Mouse (Mus musculus) spleen, postnatal 36 days (tissue): ENCODE results near the gene Htatip2.

Experiments used
- DNase-seq, 2 experiments: peaks; one replicate each; pipeline ENCODE4 v3.0.0; 2022; ENCODE audit warnings: low spot score in 2 of 2, mixed read lengths in 1 of 2

Htatip2 gene

DNA sequence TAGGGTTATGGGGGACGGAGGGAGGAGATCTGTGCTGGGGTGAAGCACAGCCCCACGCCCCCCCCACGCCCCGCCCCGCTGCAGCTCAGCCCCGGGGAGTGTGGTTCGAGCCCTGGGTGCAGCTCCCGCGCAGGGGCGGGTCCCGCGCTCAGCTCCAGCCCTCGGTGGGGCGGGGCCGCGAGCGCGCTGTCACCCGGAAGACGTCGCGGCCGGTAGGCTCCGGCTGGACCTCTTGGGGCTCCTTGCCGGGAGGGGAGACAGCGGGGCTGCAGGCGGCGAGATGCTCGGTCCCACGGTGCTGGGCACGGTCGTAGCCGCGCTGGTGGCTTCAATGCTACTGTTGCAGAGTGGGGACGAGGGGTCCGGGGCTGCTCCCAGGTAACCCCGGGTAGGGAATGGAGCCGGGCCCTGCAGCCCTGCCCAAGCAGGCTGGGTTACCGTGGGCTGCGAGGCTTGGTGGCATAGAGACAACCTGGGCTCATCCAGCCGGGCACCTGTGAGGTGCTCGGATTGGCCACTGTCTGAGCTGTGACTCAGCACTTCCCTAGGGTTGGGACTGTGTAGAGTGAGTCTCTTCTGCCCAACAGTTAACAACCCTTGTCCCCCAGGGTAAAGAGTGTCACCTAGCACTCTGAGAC, at the start of gene Htatip2:
Gene Htatip2, plus strand, starts transcription at position 182 of the 638 bp plus-strand sequence.
- DNase-seq, result peak; percentile 68 to 71

- DNase-seq, result no peak
These were observed 49.4 kb upstream of the Htatip2 start for GRCm38 (mm10) chr7:49709381-49710021.

DNA sequence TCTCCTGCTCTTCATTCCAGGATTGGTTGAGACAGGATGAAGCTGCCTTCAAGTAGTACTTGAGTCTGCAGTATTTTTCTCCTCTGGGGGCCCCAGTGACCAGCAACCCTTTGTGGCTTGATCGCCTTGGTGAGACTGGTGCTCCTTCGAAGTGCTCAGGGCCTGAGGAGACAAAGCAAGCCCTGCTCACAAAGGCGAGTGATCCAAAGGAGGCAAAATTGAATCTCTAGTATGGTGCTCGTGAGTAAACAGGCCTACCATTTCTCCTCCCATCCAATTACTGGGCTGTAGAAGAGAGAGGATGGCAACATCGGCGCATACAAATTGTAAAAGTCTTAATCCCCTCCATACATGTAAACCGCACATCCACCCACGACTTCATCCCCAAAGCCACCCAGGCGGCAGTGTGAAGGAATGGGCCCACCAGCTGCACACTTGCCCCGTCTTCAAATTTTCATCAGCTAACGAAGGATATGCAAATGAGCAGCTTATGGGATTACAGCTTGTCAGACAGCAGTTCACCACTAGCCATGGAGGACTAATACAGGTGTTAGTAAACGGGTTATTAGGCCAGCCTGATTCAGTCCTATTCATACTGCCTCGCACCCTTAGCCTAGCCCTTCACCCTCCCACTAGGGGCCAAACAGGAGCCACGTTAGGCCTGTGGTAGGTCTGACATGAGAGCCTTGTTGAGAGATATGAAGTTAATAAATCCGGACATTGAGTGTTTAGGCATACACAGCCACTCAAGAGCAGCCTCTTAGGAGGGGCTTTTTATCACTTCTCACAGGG, 40.8 kb upstream of the Htatip2 start:
- DNase-seq, result no peak

DNA sequence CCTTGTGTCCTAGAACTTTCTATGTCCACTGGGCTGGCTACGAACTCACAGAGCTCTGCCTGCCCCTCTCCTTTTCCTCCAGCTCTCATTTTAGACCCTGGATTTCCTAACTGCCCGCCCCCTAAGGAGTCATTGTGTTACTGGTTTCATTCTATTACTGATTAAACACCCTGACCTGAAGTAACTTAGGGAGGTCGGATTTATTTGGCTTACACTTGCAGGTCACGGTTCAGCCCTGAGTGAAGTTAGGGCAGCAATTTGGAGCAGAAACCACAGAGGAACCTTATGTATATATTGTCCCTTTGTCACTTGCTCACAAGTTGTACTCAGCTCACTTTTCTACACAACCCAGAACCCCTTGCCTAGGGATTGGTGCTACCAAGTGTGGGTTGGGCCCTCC, 24.6 kb upstream of the Htatip2 start:
- DNase-seq, result no peak

DNA sequence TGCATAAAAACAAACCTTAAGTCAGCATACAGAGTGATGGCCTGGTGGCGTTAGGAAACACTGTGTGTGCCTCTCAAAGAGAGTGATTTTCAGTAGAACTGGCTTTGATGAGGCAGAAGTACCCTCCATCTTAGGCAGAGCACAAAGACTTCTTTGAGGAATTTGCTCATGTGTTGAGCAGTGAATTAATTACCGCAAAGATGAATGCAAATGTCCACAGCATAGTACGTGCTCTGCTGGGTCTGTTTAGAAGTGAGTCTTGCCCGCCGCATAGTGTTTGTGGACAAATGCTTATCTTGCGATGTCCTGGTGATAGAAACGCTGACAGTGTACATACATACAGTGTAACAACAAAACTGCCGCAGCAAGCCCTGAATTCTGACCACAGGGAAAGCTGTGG, 19.5 kb upstream of the Htatip2 start:
- no peak for DNase-seq

- DNase-seq, result peak in 1 of 2 experiments; percentile 5
These were observed 17.4 kb upstream of the Htatip2 start for GRCm38 (mm10) chr7:49741474-49741873.

- DNase-seq, result no peak
These were observed 17.0 kb upstream of the Htatip2 start for GRCm38 (mm10) chr7:49741923-49742322.

GRCm38 (mm10) chr7:49751148-49751547, 7.8 kb upstream of the Htatip2 start:
- DNase-seq, result no peak

DNA sequence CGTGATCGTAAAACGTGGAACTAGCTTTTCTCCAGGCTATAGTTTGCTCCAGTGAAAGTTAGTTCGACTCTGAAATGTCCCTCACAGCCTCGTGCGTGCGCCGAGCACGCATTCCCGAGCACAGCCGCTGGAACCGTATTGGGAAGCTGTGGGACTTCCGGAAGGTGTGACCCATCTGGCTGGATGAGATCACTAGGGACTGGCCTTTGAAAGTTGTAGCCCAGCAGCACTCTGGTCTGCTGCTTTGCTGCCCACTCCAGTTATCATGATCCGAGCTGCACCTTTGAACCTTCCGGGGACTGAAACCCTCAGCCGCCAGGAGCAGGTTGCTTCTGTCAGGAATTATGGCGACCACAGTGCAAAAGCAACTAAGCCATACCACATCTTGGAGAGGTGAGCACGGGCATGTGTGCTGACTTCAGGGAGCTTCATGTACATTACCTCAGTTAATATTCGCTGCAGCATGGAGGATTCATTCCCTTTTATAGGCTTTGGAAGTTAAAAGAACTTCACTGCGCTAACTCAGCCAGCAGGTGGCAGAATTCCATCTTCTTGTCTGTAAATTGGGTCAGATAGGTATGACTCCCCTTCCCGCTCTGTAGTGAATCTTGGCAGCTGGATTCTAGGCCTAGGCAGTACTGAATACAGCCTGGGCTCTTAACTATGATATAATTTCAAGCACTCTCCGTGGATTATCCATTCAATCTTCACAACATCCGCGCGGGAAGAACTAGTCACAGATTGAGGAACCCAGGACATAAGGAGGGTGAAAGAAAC, 6.0 kb upstream of the Htatip2 start:
- DNase-seq, result no peak

DNA sequence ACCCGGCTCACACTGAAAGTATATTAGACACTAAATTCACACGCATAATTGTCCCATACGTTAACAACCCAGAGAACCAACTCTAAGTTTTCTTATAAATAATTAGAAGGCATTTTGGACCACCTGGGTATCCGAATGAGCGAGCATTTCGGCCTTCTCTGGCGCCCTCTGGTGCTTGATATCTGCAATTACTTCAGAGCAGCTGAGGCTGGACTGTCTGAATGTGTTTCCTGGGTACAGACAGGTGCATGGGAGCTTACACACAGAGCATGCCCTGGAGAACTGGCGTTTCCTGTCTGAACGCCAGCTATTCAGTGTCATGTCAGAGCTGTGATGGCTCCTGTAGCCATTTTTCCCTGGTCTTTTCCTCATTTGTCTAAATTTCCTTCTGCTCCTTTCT, 4.1 kb upstream of the Htatip2 start:
- peak; percentile 37 to 44 for DNase-seq

DNA sequence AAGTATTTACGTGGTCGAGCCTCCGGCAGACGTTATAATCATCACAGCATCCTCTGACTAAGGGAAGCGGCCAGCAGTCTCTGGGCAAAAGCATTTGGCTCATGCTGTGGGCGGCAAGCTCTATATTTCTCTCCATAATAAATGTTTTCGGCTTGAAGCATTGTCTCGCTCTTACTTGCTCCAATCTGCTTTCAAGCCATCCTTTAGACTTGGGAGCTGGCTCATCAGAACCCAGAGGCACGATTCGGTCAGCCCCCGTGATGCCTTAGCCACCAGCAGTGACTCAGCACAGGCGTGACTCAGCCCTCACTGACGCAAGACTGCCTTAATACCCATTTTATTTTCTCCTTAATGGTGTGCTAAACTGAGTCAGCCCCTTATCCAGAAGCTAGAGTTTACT, 3.7 kb downstream of the Htatip2 start:
- peak in 1 of 2 experiments; percentile 32 for DNase-seq

DNA sequence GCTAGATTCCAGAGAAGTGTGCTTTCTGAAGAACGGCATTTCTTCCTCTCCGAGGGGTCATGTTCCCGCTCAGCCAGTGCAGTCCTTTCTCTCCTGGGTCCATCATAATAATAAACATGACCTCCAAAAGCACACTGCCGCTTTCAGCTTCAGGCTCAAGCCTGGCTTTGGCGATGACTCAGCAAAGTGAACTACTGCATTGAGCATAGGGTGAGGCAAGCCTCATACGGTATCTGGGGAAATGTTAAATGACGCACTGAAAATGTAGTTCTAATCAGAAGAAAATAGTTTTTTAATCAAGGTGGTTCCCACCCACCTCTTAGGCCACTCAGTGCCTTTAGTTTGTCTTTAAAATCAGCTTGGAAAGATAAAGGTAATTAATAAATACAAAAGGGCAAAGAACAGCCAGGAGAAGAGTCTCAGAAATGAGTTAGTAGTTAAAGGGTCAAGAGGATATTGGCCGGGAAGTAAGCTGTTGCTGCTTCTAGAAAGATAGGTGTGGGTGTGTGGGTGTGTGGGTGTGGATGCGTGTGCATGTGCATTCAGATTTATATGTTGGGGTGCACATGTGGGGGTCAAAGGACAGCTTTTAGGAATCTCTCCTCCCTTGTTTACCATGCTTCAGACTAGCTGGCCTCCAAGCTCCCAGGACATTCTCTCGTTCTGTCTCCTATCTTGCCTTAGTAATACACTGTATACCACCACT, 5.2 kb downstream of the Htatip2 start:
- peak in 1 of 2 experiments; percentile 45 for DNase-seq

DNA sequence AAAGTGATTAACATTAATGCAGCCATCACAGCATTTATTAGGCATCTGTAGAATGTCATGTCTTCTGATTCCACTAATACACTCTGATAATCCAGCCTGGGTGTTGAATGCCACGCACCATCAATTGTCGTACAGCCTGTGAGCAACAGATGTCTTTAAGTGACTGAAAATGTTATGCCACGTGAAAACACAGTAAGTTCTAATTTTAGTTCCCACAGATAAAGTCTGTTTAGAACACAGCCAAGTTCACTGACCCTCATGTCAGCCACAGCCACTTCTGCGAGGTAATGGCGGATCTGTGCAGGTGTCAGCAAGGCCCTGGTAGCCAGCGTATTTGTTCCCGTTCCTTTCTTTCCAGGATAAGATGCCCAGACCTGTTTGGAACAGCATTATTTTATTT, 7.3 kb downstream of the Htatip2 start:
- DNase-seq, result no peak

DNA sequence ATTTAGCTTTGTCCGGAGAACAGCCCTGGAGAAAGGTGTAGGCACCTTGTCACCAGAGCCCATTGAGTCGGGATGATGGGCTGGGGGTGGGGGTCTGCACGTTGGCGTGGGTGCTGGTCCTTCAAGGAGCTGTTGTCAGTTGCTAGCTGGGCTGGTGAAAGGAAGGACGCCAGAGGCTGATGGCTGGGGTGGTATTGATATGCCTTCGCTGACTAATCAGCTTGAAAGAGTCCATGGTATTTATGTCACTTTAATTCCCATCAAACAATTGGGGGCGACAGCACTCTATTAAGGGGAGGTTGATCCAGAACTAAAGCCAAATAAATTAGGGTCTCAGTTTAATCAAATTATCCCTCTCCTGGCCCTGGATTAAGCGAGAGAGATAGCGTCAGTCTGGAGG, 9.6 kb downstream of the Htatip2 start:
- no peak for DNase-seq

- DNase-seq, result no peak
These were observed 15.5 kb downstream of the Htatip2 start for GRCm38 (mm10) chr7:49774396-49774795.

- no peak for DNase-seq
These were observed 18.7 kb downstream of the Htatip2 start for GRCm38 (mm10) chr7:49777585-49777984.

GRCm38 (mm10) chr7:49778114-49778901, 19.4 kb downstream of the Htatip2 start, which contains the start of gene Prmt3:
Prmt3 (plus strand) TSS chr7:49778346.
- DNase-seq, result peak; percentile 96 to 97

DNA sequence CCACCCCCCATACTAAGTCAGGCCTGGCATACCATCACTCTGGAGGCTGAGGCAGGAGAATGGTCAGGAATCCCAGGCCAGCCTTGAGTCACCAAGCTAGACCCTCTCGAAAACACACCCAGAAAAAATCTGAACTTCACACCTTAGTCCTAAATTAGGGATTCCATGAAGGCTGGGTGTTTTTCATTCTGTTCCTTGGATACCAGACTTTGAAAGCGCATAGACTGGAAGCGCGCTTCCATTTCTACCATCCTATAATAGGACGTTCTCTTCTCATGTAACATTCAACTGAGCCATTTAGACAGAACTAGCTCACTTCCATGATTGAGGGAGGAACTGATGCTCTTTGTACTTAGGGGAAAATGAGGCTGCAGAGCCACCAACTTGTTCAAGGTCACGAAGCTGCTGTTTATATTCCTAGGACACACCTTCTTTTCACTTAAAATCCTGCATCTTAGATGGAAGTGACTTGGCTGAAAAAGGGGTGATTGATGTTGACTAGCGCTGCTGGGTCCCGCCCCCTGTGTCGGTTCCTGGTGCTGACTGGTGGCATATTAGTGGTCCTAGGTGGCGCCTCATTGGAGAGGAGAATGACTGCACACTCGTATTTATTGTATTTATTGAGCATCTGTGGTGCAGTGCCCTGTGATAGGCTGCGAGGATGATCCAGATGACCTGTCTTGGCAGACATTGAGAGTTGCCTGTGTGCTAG, 20.1 kb downstream of the Htatip2 start:
- no peak for DNase-seq

DNA sequence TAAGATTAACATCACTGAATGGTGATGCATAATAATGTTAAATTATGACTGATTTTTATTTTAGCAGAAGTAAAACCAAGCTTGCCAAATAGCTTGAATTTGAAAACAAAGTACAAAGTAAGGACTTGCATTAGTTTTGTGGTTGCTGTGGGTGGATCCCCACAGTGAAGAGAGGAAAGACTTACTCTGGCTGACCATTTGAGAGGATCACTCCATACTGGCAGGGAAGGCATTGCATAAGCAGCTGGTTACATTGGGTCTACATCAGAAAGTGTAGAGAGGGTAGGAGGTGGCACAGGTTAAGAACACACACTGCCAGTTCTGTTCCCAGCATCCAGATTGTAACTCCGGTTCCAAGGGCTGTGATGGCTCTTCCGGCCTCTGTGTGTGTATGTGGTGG, 24.1 kb downstream of the Htatip2 start:
- no peak for DNase-seq

GRCm38 (mm10) chr7:49785141-49785540, 26.2 kb downstream of the Htatip2 start:
- no peak for DNase-seq
